Mouse (Mus musculus): ENCODE results near the gene Vps51. TPM values are rescaled to one million over a fixed set of nuclear protein-coding genes. Genes with fewer than 3 reads are reported as not detected.
"Not testable (repeated sequence)": the region's sequence is repeated elsewhere in the genome, so short reads cannot be mapped to it uniquely, and the experiment has no call there.

The Vps51 gene
- polyA plus RNA-seq, 1 experiment from 2014 or later: 73.2 TPM

DNA sequence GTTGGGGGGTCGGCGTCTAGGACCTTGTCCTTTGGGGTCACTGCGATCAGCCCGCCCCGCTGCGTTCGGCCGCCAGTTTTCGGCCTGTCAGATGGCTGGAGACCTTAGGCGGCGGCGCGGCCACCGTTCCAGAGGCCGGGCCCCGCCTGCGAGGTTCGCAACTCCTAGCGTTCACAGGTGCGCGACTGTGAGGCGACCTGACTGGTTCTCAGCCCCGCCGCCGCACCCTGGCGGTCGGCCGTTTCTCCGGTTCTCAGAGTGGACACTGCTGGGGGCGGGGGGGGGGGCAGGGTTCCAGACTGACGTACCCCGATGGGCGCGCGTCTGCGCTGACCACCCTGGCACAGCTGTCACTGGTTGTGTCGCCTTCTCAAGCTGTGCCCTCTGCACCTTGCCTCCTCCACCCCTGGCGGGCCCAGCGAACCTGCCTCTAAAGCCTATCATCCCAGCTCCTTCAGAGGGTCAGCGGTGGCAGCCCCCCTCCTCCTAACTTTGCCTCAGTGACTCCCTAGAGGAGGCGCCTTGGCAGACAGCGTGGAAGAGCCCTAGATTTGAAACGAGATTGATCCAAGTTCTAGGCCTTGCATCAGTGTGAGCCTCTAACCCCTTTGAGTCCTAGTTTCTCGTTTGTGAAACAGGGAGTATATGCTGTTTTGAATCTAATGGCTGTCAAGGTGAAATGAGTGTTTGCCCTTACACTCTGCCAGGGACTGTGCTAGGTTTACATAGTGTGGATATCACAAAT lies 29.7 kb downstream of the Vps51 start:
- H3K27me3 ChIP-seq (ENCODE audit: control insufficient read depth, insufficient read depth, low read length): no peaks in the 10 kb centered on the region
- H3K9me3 ChIP-seq (ENCODE audit: control insufficient read depth, low read length): no peaks in the 10 kb centered on the region
- WGBS: 2% methylated on average over 44 of the region's 44 CpGs
- H3K9ac ChIP-seq (replicated peaks; ENCODE audit: low read depth, low read length): peak overlapping the region; percentile 90
- peaks cover 41% of the 10 kb centered on the region for H3K36me3 ChIP-seq (ENCODE audit: control insufficient read depth, insufficient read depth, low read length)
- peak overlapping the region; percentile 100 for H3K27ac ChIP-seq (ENCODE audit: low read depth, low read length)
- peak overlapping the region; percentile 84 for H3K4me3 ChIP-seq (ENCODE audit: low read depth, low read length)
- peak overlapping the region; percentile 70 for H3K4me2 ChIP-seq (ENCODE audit: low read depth, low read length)
- peak; percentile 8 for ATAC-seq (ENCODE audit: low read depth)
- peaks cover 18% of the 10 kb centered on the region for H3K4me1 ChIP-seq (ENCODE audit: control insufficient read depth, insufficient read depth, low read length)

- Histone ChIP-seq H3K4me1 (ENCODE audit: control insufficient read depth, insufficient read depth, low read length) (peaks cover 18% of the 10 kb centered on the region), H3K27me3 (ENCODE audit: control insufficient read depth, insufficient read depth, low read length) (no peaks in the 10 kb centered on the region), H3K4me2 (ENCODE audit: low read depth, low read length) (peak within 1 kb of the TSS; percentile 70), H3K27ac (ENCODE audit: low read depth, low read length) (peak within 1 kb of the TSS; percentile 100), H3K4me3 (ENCODE audit: low read depth, low read length) (peak within 1 kb of the TSS; percentile 84), H3K36me3 (ENCODE audit: control insufficient read depth, insufficient read depth, low read length) (peaks cover 33% of the 10 kb centered on the region), H3K9me3 (ENCODE audit: control insufficient read depth, low read length) (no peaks in the 10 kb centered on the region), H3K9ac (replicated peaks; ENCODE audit: low read depth, low read length) (peak within 1 kb of the TSS; percentile 90)
- peak; percentile 92 for ATAC-seq (ENCODE audit: low read depth)
- WGBS: under 1% methylated on average over 55 of the region's 65 CpGs
Observed at GRCm38 (mm10) chr19:6046294-6047153, 30.5 kb downstream of the Vps51 start, which contains the start of gene Syvn1. Gene Syvn1 (plus strand): TSS chr19:6046576.

GRCm38 (mm10) chr19:6045366-6046293 lies 31.4 kb downstream of the Vps51 start:
- H3K4me1 ChIP-seq (ENCODE audit: control insufficient read depth, insufficient read depth, low read length): peaks cover 18% of the 10 kb centered on the region
- peak overlapping the region; percentile 84 for H3K4me3 ChIP-seq (ENCODE audit: low read depth, low read length)
- H3K36me3 ChIP-seq (ENCODE audit: control insufficient read depth, insufficient read depth, low read length): peaks cover 24% of the 10 kb centered on the region
- peak overlapping the region; percentile 90 for H3K9ac ChIP-seq (replicated peaks; ENCODE audit: low read depth, low read length)
- peak overlapping the region; percentile 100 for H3K27ac ChIP-seq (ENCODE audit: low read depth, low read length)
- H3K4me2 ChIP-seq (ENCODE audit: low read depth, low read length): peak overlapping the region; percentile 70
- WGBS: 20% methylated on average over 20 of the region's 20 CpGs
- peak; percentile 42 for ATAC-seq (ENCODE audit: low read depth)
- no peaks in the 10 kb centered on the region for H3K9me3 ChIP-seq (ENCODE audit: control insufficient read depth, low read length)
- H3K27me3 ChIP-seq (ENCODE audit: control insufficient read depth, insufficient read depth, low read length): no peaks in the 10 kb centered on the region

DNA sequence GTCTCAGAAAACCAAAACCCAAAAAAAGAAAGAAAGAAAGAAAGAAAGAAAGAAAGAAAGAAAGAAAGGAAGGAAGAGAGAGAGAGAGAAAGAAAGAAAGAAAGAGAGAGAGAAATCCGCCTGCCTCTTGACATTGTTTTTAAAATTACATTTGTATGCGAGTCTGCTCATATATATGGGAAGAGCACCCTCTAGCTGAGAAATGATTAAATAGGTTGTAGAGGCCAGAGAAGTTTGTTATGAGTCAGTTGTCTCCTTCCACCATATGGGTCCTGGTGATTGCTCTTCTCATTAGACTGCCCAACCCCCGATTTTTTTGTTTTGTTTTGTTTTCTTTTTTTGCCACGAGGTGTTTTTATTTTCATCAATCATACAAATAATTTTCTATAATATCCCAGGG lies 32.9 kb downstream of the Vps51 start:
- H3K27me3 ChIP-seq (ENCODE audit: control insufficient read depth, insufficient read depth, low read length); H3K36me3 ChIP-seq (ENCODE audit: control insufficient read depth, insufficient read depth, low read length); H3K4me2 ChIP-seq (ENCODE audit: low read depth, low read length); H3K4me3 ChIP-seq (ENCODE audit: low read depth, low read length); H3K27ac ChIP-seq (ENCODE audit: low read depth, low read length); ATAC-seq (ENCODE audit: low read depth); H3K9ac ChIP-seq (replicated peaks; ENCODE audit: low read depth, low read length); H3K9me3 ChIP-seq (ENCODE audit: control insufficient read depth, low read length): not testable (repeated sequence)
- WGBS: 75% methylated on average over 4 of the region's 4 CpGs
- H3K4me1 ChIP-seq (ENCODE audit: control insufficient read depth, insufficient read depth, low read length): peaks cover 18% of the 10 kb centered on the region

DNA sequence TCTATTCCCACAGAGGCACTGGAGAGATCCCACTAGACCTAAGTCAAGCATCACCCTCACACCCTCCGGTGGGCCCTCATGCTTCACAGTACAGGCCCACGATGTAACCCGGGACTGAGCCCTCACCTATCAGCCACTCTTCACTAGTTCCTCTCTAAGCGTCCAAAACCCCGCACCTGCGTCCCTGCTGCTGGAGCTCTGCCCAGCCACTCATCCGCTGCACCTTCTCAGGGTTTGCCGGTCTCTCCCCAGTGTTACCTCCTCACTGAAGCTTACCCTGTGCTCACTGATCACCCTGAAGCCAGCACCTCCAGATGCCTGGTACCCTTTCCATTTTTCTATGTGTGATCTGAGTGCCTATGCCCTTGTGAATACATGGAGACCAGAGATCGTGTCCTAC lies 34.7 kb downstream of the Vps51 start:
- Histone ChIP-seq H3K9ac (replicated peaks; ENCODE audit: low read depth, low read length) (no peak overlapping the region), H3K36me3 (ENCODE audit: control insufficient read depth, insufficient read depth, low read length) (no peaks in the 10 kb centered on the region), H3K4me2 (ENCODE audit: low read depth, low read length) (no peak overlapping the region), H3K9me3 (ENCODE audit: control insufficient read depth, low read length) (no peaks in the 10 kb centered on the region), H3K4me3 (ENCODE audit: low read depth, low read length) (no peak overlapping the region), H3K27me3 (ENCODE audit: control insufficient read depth, insufficient read depth, low read length) (no peaks in the 10 kb centered on the region), H3K4me1 (ENCODE audit: control insufficient read depth, insufficient read depth, low read length) (0 out of 2 replicates have a peak, but pooled peaks cover 7% of the 10 kb centered on the region), H3K27ac (ENCODE audit: low read depth, low read length) (no peak overlapping the region)
- no peak for ATAC-seq (ENCODE audit: low read depth)
- 76% methylated on average over 9 of the region's 9 CpGs for WGBS

GRCm38 (mm10) chr19:6040002-6040401 lies 37.0 kb downstream of the Vps51 start:
- H3K36me3 ChIP-seq (ENCODE audit: control insufficient read depth, insufficient read depth, low read length): no peaks in the 10 kb centered on the region
- H3K9me3 ChIP-seq (ENCODE audit: control insufficient read depth, low read length): no peaks in the 10 kb centered on the region
- no peak for ATAC-seq (ENCODE audit: low read depth)
- H3K27ac ChIP-seq (ENCODE audit: low read depth, low read length): no peak overlapping the region
- no peaks in the 10 kb centered on the region for H3K27me3 ChIP-seq (ENCODE audit: control insufficient read depth, insufficient read depth, low read length)
- no peak overlapping the region for H3K4me2 ChIP-seq (ENCODE audit: low read depth, low read length)
- H3K9ac ChIP-seq (replicated peaks; ENCODE audit: low read depth, low read length): no peak overlapping the region
- H3K4me1 ChIP-seq (ENCODE audit: control insufficient read depth, insufficient read depth, low read length): 0 out of 2 replicates have a peak, but pooled peaks cover under 1% of the 10 kb centered on the region
- no peak overlapping the region for H3K4me3 ChIP-seq (ENCODE audit: low read depth, low read length)

GRCm38 (mm10) chr19:6038326-6038725 lies 38.7 kb downstream of the Vps51 start:
- no peaks in the 10 kb centered on the region for H3K4me1 ChIP-seq (ENCODE audit: control insufficient read depth, insufficient read depth, low read length)
- no peak overlapping the region for H3K4me2 ChIP-seq (ENCODE audit: low read depth, low read length)
- no peak overlapping the region for H3K9ac ChIP-seq (replicated peaks; ENCODE audit: low read depth, low read length)
- H3K36me3 ChIP-seq (ENCODE audit: control insufficient read depth, insufficient read depth, low read length): no peaks in the 10 kb centered on the region
- no peaks in the 10 kb centered on the region for H3K27me3 ChIP-seq (ENCODE audit: control insufficient read depth, insufficient read depth, low read length)
- H3K27ac ChIP-seq (ENCODE audit: low read depth, low read length): no peak overlapping the region
- 84% methylated on average over 7 of the region's 7 CpGs for WGBS
- no peaks in the 10 kb centered on the region for H3K9me3 ChIP-seq (ENCODE audit: control insufficient read depth, low read length)
- ATAC-seq (ENCODE audit: low read depth): no peak
- no peak overlapping the region for H3K4me3 ChIP-seq (ENCODE audit: low read depth, low read length)

GRCm38 (mm10) chr19:6037695-6038094 lies 39.3 kb downstream of the Vps51 start:
- H3K9ac ChIP-seq (replicated peaks; ENCODE audit: low read depth, low read length): no peak overlapping the region
- H3K4me2 ChIP-seq (ENCODE audit: low read depth, low read length): no peak overlapping the region
- H3K27ac ChIP-seq (ENCODE audit: low read depth, low read length): no peak overlapping the region
- no peak overlapping the region for H3K4me3 ChIP-seq (ENCODE audit: low read depth, low read length)
- H3K4me1 ChIP-seq (ENCODE audit: control insufficient read depth, insufficient read depth, low read length): no peaks in the 10 kb centered on the region
- no peaks in the 10 kb centered on the region for H3K27me3 ChIP-seq (ENCODE audit: control insufficient read depth, insufficient read depth, low read length)
- H3K36me3 ChIP-seq (ENCODE audit: control insufficient read depth, insufficient read depth, low read length): no peaks in the 10 kb centered on the region
- ATAC-seq (ENCODE audit: low read depth): no peak
- H3K9me3 ChIP-seq (ENCODE audit: control insufficient read depth, low read length): no peaks in the 10 kb centered on the region

Data from neural tube, embryonic 14.5 days (tissue).